20 mouse cellular contexts compared by ENCODE assay signal in the genomic region with DNA sequence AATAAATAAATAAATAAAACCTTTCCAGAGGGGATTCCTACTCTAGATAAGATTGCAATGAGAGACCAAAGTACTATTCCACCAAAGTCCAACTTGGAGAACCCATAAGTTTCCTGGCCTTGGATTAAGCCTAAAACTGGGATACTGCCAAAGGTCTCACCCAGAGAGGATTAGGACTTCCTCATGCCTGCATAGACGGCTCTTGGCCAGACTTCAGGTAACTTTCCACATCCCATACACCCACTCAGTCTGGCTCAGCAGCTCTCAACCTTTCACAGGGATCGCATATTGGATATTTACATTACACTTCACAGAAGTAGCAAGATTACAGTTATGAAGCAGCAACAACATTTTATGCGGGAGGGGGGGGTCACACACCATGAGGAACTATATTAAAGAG.
A peak's percentile ranks its signal among the peaks of the same experiment; 100 is the strongest.
DNase-seq lines count a peak whose midpoint lies in the region; ATAC-seq lines count a peak whose summit lies in the region.
"Had no signal": no experiment of that assay in that cellular context is flagged by ENCODE, and none has a peak within 500 bp of the region (broad histone marks: within the 10 kb centered on the region; RNA-seq: fewer than 3 reads in every experiment).

No protein-coding gene starts in this region.

- H3K4me2 ChIP-seq in midbrain, embryonic 15.5 days, result no peak overlapping the region
- H3K4me2 ChIP-seq: embryonic facial prominence, embryonic 12.5 days; liver, embryonic 13.5 days; midbrain, embryonic 11.5 days; neural tube, embryonic 12.5 days had no signal

- no peak overlapping the region for H3K9ac ChIP-seq in midbrain, embryonic 15.5 days
- H3K9ac ChIP-seq: embryonic facial prominence, embryonic 12.5 days; liver, embryonic 13.5 days; neural tube, embryonic 12.5 days had no signal

- no peak overlapping the region for H3K4me3 ChIP-seq in midbrain, embryonic 15.5 days
- H3K4me3 ChIP-seq: embryonic facial prominence, embryonic 12.5 days; erythroblast, embryonic 14.5 days; liver, embryonic 13.5 days; neural tube, embryonic 12.5 days had no signal

- WGBS in midbrain, embryonic 15.5 days, result 82% methylated on average over 3 of the region's 3 CpGs

- no peak overlapping the region for H3K27ac ChIP-seq in midbrain, embryonic 15.5 days
- H3K27ac ChIP-seq: embryonic facial prominence, embryonic 12.5 days; liver, embryonic 13.5 days; neural tube, embryonic 12.5 days had no signal

- H3K9me3 ChIP-seq in midbrain, embryonic 15.5 days, result no peaks in the 10 kb centered on the region
- H3K9me3 ChIP-seq: embryonic facial prominence, embryonic 12.5 days; liver, embryonic 13.5 days; neural tube, embryonic 12.5 days had no signal

- peak; percentile 33 for DNase-seq in kidney, adult 18-20 months
- no peak for DNase-seq in kidney, postnatal 10 days
- DNase-seq in adipocyte (ENCODE audit: low spot score), result peak; percentile 14
- peak; percentile 57 to 74 for DNase-seq in kidney, postnatal 36 days
- DNase-seq in lung, postnatal 36 days, result peak; percentile 72
- no peak for DNase-seq in urinary bladder, postnatal 4 days (ENCODE audit: low spot score in 2 of 2)
- DNase-seq in thymus, postnatal 0 days (ENCODE audit: low spot score), result no peak
- DNase-seq: gastrocnemius, postnatal 14 days; liver, embryonic 13.5 days; right cerebral cortex, postnatal 4 days; thymus, postnatal 14 days had no signal

- no peaks in the 10 kb centered on the region for H3K36me3 ChIP-seq in midbrain, embryonic 15.5 days (replicated peaks)
- H3K36me3 ChIP-seq: embryonic facial prominence, embryonic 12.5 days; liver, embryonic 13.5 days; neural tube, embryonic 12.5 days had no signal

- no peaks in the 10 kb centered on the region; the same call in 1 of the 2 replicates for H3K4me1 ChIP-seq in midbrain, embryonic 15.5 days
- H3K4me1 ChIP-seq: neural tube, embryonic 12.5 days had no signal

- no peaks in the 10 kb centered on the region for H3K27me3 ChIP-seq in midbrain, embryonic 15.5 days (replicated peaks)
- H3K27me3 ChIP-seq: CH12.LX; embryonic facial prominence, embryonic 12.5 days; liver, embryonic 13.5 days; neural tube, embryonic 12.5 days had no signal

- no peak for ATAC-seq in midbrain, embryonic 15.5 days (replicated peaks)
- ATAC-seq: forebrain, embryonic 14.5 days; hindbrain, embryonic 16.5 days; intestine, postnatal 0 days had no signal

Comparison
In these comparisons a context has a peak if more than half of its experiments do, and no peak if none do; other contexts are left out.
1. DNase-seq: peak in kidney, adult 18-20 months (single experiment), adipocyte (single experiment), kidney, postnatal 36 days (2 of 2) and lung, postnatal 36 days (single experiment); none in kidney, postnatal 10 days (single experiment), urinary bladder, postnatal 4 days (0 of 2) and thymus, postnatal 0 days (single experiment).